Mouse (Mus musculus) lung, adult 2 months (tissue): Measurements from ENCODE around the gene Cntnap2.

Source experiments
- CTCF ChIP-seq: fragments of 200-500 bp; IDR thresholded peaks from 2 replicates; pipeline ENCODE4 v1.5.1; 2011; ENCODE audit warnings: mild to moderate bottlenecking, low read length, control low read depth; ENCODE audit not compliant: insufficient read depth
- POLR2A ChIP-seq: fragments of 200-500 bp; IDR thresholded peaks from 2 replicates; pipeline ENCODE4 v1.6.1; 2011; ENCODE audit warnings: low read depth, mild to moderate bottlenecking, control low read depth, low read length, borderline replicate concordance; ENCODE audit errors: extremely low read depth

- TF ChIP-seq CTCF (no peak), POLR2A (no peak)
Observed at GRCm38 (mm10) chr6:46886230-46886629, 1827.1 kb downstream of the Cntnap2 start.
